In genomic region chrX:11254062-11254461, GRCm38 (mm10) we compare ENCODE assay signal across 8 mouse cellular contexts. TPM values are rescaled to one million over a fixed set of nuclear protein-coding genes. Genes with fewer than 3 reads are reported as not detected.
A peak's percentile ranks its signal among the peaks of the same experiment; 100 is the strongest.
DNase-seq lines count a peak whose midpoint lies in the region; ATAC-seq lines count a peak whose summit lies in the region.

No protein-coding gene starts in this region.

- H3K4me1 ChIP-seq in heart, embryonic 12.5 days (replicated peaks): 0 out of 2 replicates have a peak, but pooled peaks cover 7% of the 10 kb centered on the region
- H3K4me1 ChIP-seq in heart, embryonic 11.5 days (ENCODE audit: control insufficient read depth, insufficient read depth, low read length): no peaks in the 10 kb centered on the region
- no peaks in the 10 kb centered on the region; the same call in 1 of the 2 replicates for H3K4me1 ChIP-seq in forebrain, embryonic 11.5 days (replicated peaks; ENCODE audit: control insufficient read depth, insufficient read depth, low read length)

- DNase-seq in kidney, postnatal 10 days: peak; percentile 16
- peak; percentile 5 for DNase-seq in lung, postnatal 14 days
- no peak for DNase-seq in testis, postnatal 10 days (ENCODE audit: low spot score)
- no peak for DNase-seq in urinary bladder, postnatal 10 days (ENCODE audit: low spot score)
- DNase-seq in forebrain, embryonic 11.5 days (ENCODE audit: low spot score): no peak

- H3K4me3 ChIP-seq in heart, embryonic 12.5 days: no peak overlapping the region
- no peak overlapping the region for H3K4me3 ChIP-seq in heart, embryonic 11.5 days (ENCODE audit: low read depth, low read length)
- no peak overlapping the region for H3K4me3 ChIP-seq in forebrain, embryonic 11.5 days (ENCODE audit: low read depth, low read length)

- H3K9ac ChIP-seq in heart, embryonic 12.5 days: no peak overlapping the region
- no peak overlapping the region for H3K9ac ChIP-seq in heart, embryonic 11.5 days (ENCODE audit: low read depth, low read length)
- H3K9ac ChIP-seq in forebrain, embryonic 11.5 days (ENCODE audit: low read length): no peak overlapping the region

- no peak overlapping the region for H3K4me2 ChIP-seq in heart, embryonic 12.5 days
- H3K4me2 ChIP-seq in heart, embryonic 11.5 days: no peak overlapping the region
- H3K4me2 ChIP-seq in forebrain, embryonic 11.5 days (ENCODE audit: low read depth, low read length, severe bottlenecking): no peak overlapping the region

- WGBS in heart, embryonic 12.5 days: 49% methylated on average over 5 of the region's 5 CpGs
- WGBS in heart, embryonic 11.5 days (ENCODE audit: insufficient replicate concordance): 46% methylated on average over 5 of the region's 5 CpGs
- WGBS in forebrain, embryonic 11.5 days: 79% methylated on average over 5 of the region's 5 CpGs

- peaks cover 19% of the 10 kb centered on the region for H3K27me3 ChIP-seq in heart, embryonic 12.5 days (replicated peaks)
- peaks cover 3% of the 10 kb centered on the region; the same call in 1 of the 2 replicates for H3K27me3 ChIP-seq in heart, embryonic 11.5 days (ENCODE audit: control insufficient read depth, insufficient read depth, low read length)
- no peaks in the 10 kb centered on the region; the same call in 1 of the 2 replicates for H3K27me3 ChIP-seq in forebrain, embryonic 11.5 days (ENCODE audit: control insufficient read depth, insufficient read depth, low read length)

- no peaks in the 10 kb centered on the region for H3K36me3 ChIP-seq in heart, embryonic 12.5 days
- no peaks in the 10 kb centered on the region for H3K36me3 ChIP-seq in heart, embryonic 11.5 days (ENCODE audit: control insufficient read depth, insufficient read depth, low read length)
- no peaks in the 10 kb centered on the region for H3K36me3 ChIP-seq in forebrain, embryonic 11.5 days (ENCODE audit: control insufficient read depth, insufficient read depth, low read length)

- H3K9me3 ChIP-seq in heart, embryonic 12.5 days (replicated peaks): no peaks in the 10 kb centered on the region
- no peaks in the 10 kb centered on the region for H3K9me3 ChIP-seq in heart, embryonic 11.5 days (replicated peaks; ENCODE audit: control insufficient read depth, low read length)
- H3K9me3 ChIP-seq in forebrain, embryonic 11.5 days (ENCODE audit: control insufficient read depth, low read length): no peaks in the 10 kb centered on the region

- H3K27ac ChIP-seq in heart, embryonic 12.5 days (ENCODE audit: poor library complexity, severe bottlenecking): peak overlapping the region; percentile 41
- no peak overlapping the region for H3K27ac ChIP-seq in heart, embryonic 11.5 days (ENCODE audit: low read depth, low read length)
- H3K27ac ChIP-seq in forebrain, embryonic 11.5 days (ENCODE audit: low read depth, low read length): no peak overlapping the region

- no peak for ATAC-seq in heart, embryonic 12.5 days (ENCODE audit: insufficient number of reproducible peaks, low FRiP score)
- ATAC-seq in heart, embryonic 11.5 days (replicated peaks; ENCODE audit: insufficient number of reproducible peaks, low FRiP score, low TSS enrichment): no peak
- ATAC-seq in activated CD4-positive, CD25-positive, alpha-beta regulatory T cell, adult 4 months: peak; percentile 61
- no peak for ATAC-seq in forebrain, embryonic 11.5 days (replicated peaks; ENCODE audit: low FRiP score)

RNA-seq across cellular contexts. Expression of gene H2al1a, which starts 45.0 kb away (rescaled TPM):
- not detected in 2 replicates for polyA plus RNA-seq in heart, embryonic 12.5 days (2016; fragmentation: Nextera tagmentation; extraction: Ambion mirVana)
- not detected in 2 replicates for polyA plus RNA-seq in heart, embryonic 11.5 days (2014; fragmentation: Nextera tagmentation; extraction: Ambion mirVana)
- polyA plus RNA-seq in activated CD4-positive, CD25-positive, alpha-beta regulatory T cell, adult 4 months (2017; shearing (Covaris generic)): not detected
- polyA plus RNA-seq in forebrain, embryonic 11.5 days (2014; fragmentation: Nextera tagmentation; extraction: Ambion mirVana): not detected in 2 replicates

RNA-seq across cellular contexts. Expression of gene H2al1b, which starts 48.2 kb away (rescaled TPM):
- polyA plus RNA-seq in heart, embryonic 12.5 days (2016; fragmentation: Nextera tagmentation; extraction: Ambion mirVana): not detected in 2 replicates
- polyA plus RNA-seq in heart, embryonic 11.5 days (2014; fragmentation: Nextera tagmentation; extraction: Ambion mirVana): not detected in 2 replicates
- polyA plus RNA-seq in activated CD4-positive, CD25-positive, alpha-beta regulatory T cell, adult 4 months (2017; shearing (Covaris generic)): not detected
- not detected in 2 replicates for polyA plus RNA-seq in forebrain, embryonic 11.5 days (2014; fragmentation: Nextera tagmentation; extraction: Ambion mirVana)

RNA-seq across cellular contexts. Expression of gene H2al1c, which starts 51.4 kb away (rescaled TPM):
- polyA plus RNA-seq in heart, embryonic 12.5 days (2016; fragmentation: Nextera tagmentation; extraction: Ambion mirVana): not detected in 2 replicates
- polyA plus RNA-seq in heart, embryonic 11.5 days (2014; fragmentation: Nextera tagmentation; extraction: Ambion mirVana): not detected in 2 replicates
- not detected for polyA plus RNA-seq in activated CD4-positive, CD25-positive, alpha-beta regulatory T cell, adult 4 months (2017; shearing (Covaris generic))
- polyA plus RNA-seq in forebrain, embryonic 11.5 days (2014; fragmentation: Nextera tagmentation; extraction: Ambion mirVana): not detected in 2 replicates

RNA-seq across cellular contexts. Expression of gene H2al1d, which starts 54.6 kb away (rescaled TPM):
- polyA plus RNA-seq in heart, embryonic 12.5 days (2016; fragmentation: Nextera tagmentation; extraction: Ambion mirVana): not detected in 2 replicates
- polyA plus RNA-seq in heart, embryonic 11.5 days (2014; fragmentation: Nextera tagmentation; extraction: Ambion mirVana): not detected in 2 replicates
- polyA plus RNA-seq in activated CD4-positive, CD25-positive, alpha-beta regulatory T cell, adult 4 months (2017; shearing (Covaris generic)): not detected
- not detected in 2 replicates for polyA plus RNA-seq in forebrain, embryonic 11.5 days (2014; fragmentation: Nextera tagmentation; extraction: Ambion mirVana)

RNA-seq across cellular contexts. Expression of gene H2al1e, which starts 57.7 kb away (rescaled TPM):
- not detected in 2 replicates for polyA plus RNA-seq in heart, embryonic 12.5 days (2016; fragmentation: Nextera tagmentation; extraction: Ambion mirVana)
- polyA plus RNA-seq in heart, embryonic 11.5 days (2014; fragmentation: Nextera tagmentation; extraction: Ambion mirVana): not detected in 2 replicates
- not detected for polyA plus RNA-seq in activated CD4-positive, CD25-positive, alpha-beta regulatory T cell, adult 4 months (2017; shearing (Covaris generic))
- not detected in 2 replicates for polyA plus RNA-seq in forebrain, embryonic 11.5 days (2014; fragmentation: Nextera tagmentation; extraction: Ambion mirVana)

Comparison
In these comparisons a context has a peak if more than half of its experiments do, and no peak if none do; other contexts are left out.
1. DNase-seq: peak in kidney, postnatal 10 days (single experiment) and lung, postnatal 14 days (single experiment); none in testis, postnatal 10 days (single experiment), urinary bladder, postnatal 10 days (single experiment) and forebrain, embryonic 11.5 days (single experiment).